26 mouse cellular contexts compared by ENCODE assay signal in genomic region chr11:46904281-46904680, GRCm38 (mm10).
DNase-seq lines count a peak whose midpoint lies in the region; TF ChIP-seq lines count a peak whose summit lies in the region.
"Had no signal": no experiment of that assay in that cellular context is flagged by ENCODE, and none has a peak within 500 bp of the region (broad histone marks: within the 10 kb centered on the region; RNA-seq: fewer than 3 reads in every experiment).

No protein-coding gene starts in this region.

- in situ Hi-C loops in ES-E14 (cut with MboI; ENCODE audit: low sequenced_read_pairs in 2 of 2, unreplicated experiment in 2 of 2) = no loop called here

- H3K79me2 ChIP-seq in liver, adult 2 months (ENCODE audit: control insufficient read depth, insufficient read depth, low read length) = no peaks in the 10 kb centered on the region

- H3K27ac ChIP-seq in liver, adult 2 months (replicated peaks; ENCODE audit: insufficient read depth, low read depth, low read length) = no peak overlapping the region
- H3K27ac ChIP-seq in ES-E14 (ENCODE audit: insufficient read depth, low read depth, low read length, poor library complexity, severe bottlenecking) = no peak overlapping the region
- H3K27ac ChIP-seq: embryonic facial prominence, embryonic 10.5 days; embryonic facial prominence, embryonic 15.5 days; forebrain, embryonic 12.5 days; hindbrain, embryonic 13.5 days; limb, embryonic 10.5 days; limb, embryonic 15.5 days; neural tube, embryonic 12.5 days had no signal

- WGBS in liver, adult 2 months = 78% methylated on average over 1 of the region's 1 CpGs

- no peak overlapping the region for H3K9ac ChIP-seq in liver, adult 2 months (ENCODE audit: low read depth, low read length)
- H3K9ac ChIP-seq in ES-E14 (ENCODE audit: insufficient read depth, low read depth, low read length, poor library complexity, severe bottlenecking) = no peak overlapping the region
- H3K9ac ChIP-seq: embryonic facial prominence, embryonic 15.5 days; forebrain, embryonic 12.5 days; forebrain, postnatal 0 days; hindbrain, embryonic 13.5 days; limb, embryonic 15.5 days; neural tube, embryonic 12.5 days had no signal

- DNase-seq in liver, adult 2 months (ENCODE audit: extremely low read depth, low read depth, low spot score) = peak; percentile 1
- DNase-seq in liver = no peak
- DNase-seq in 416B (ENCODE audit: low read depth) = peak; percentile 22
- peak; percentile 58 for DNase-seq in ES-E14 (ENCODE audit: low read depth, low spot score)
- DNase-seq in WW6 (ENCODE audit: low read depth, low spot score) = peak; percentile 18
- no peak for DNase-seq in lung, adult 18-20 months
- no peak for DNase-seq in cerebellum, adult 18-20 months
- no peak for DNase-seq in gastrocnemius, postnatal 10 days
- DNase-seq: adrenal gland, adult 8-10 months; B cell, adult 2 months; cerebellum, adult 8-10 months; cerebellum, postnatal 25 days; forebrain, postnatal 0 days; heart, adult 11 months; heart, postnatal 36 days; kidney, postnatal 14 days; layer of hippocampus, adult 9-11 months; lung, postnatal 10 days had no signal

- H3K9me3 ChIP-seq in ES-E14 (ENCODE audit: control insufficient read depth, insufficient read depth, low read depth, low read length) = no peaks in the 10 kb centered on the region
- H3K9me3 ChIP-seq: embryonic facial prominence, embryonic 10.5 days; embryonic facial prominence, embryonic 15.5 days; forebrain, embryonic 12.5 days; hindbrain, embryonic 13.5 days; limb, embryonic 10.5 days; limb, embryonic 15.5 days; neural tube, embryonic 12.5 days had no signal

- no peaks in the 10 kb centered on the region for H3K4me1 ChIP-seq in liver, adult 2 months (ENCODE audit: control insufficient read depth, insufficient read depth, low read length)
- no peaks in the 10 kb centered on the region for H3K4me1 ChIP-seq in ES-E14 (ENCODE audit: control insufficient read depth in 2 of 2, insufficient read depth in 2 of 2, low read length in 2 of 2, poor library complexity in 1 of 2)
- H3K4me1 ChIP-seq: embryonic facial prominence, embryonic 10.5 days; embryonic facial prominence, embryonic 15.5 days; forebrain, embryonic 12.5 days; hindbrain, embryonic 13.5 days; limb, embryonic 10.5 days; limb, embryonic 15.5 days; neural tube, embryonic 12.5 days had no signal

- H3K36me3 ChIP-seq in liver, adult 2 months (ENCODE audit: control insufficient read depth, insufficient read depth, low read length) = no peaks in the 10 kb centered on the region
- no peaks in the 10 kb centered on the region for H3K36me3 ChIP-seq in ES-E14 (ENCODE audit: control insufficient read depth, insufficient read depth, low read length, poor library complexity, severe bottlenecking)
- H3K36me3 ChIP-seq: embryonic facial prominence, embryonic 10.5 days; embryonic facial prominence, embryonic 15.5 days; forebrain, embryonic 12.5 days; hindbrain, embryonic 13.5 days; limb, embryonic 10.5 days; limb, embryonic 15.5 days; neural tube, embryonic 12.5 days had no signal

- H3K4me3 ChIP-seq in liver, adult 2 months (ENCODE audit: insufficient read depth, low read depth, low read length) = no peak overlapping the region
- no peak overlapping the region for H3K4me3 ChIP-seq in ES-E14 (ENCODE audit: insufficient read depth in 1 of 2, low read depth in 1 of 2, low read length in 2 of 2, poor library complexity in 1 of 2, severe bottlenecking in 1 of 2)
- H3K4me3 ChIP-seq: embryonic facial prominence, embryonic 10.5 days; embryonic facial prominence, embryonic 15.5 days; forebrain, embryonic 12.5 days; hindbrain, embryonic 13.5 days; limb, embryonic 10.5 days; limb, embryonic 15.5 days; myocyte; neural tube, embryonic 12.5 days had no signal

- H3K27me3 ChIP-seq in liver, adult 2 months (ENCODE audit: control insufficient read depth, insufficient read depth, low read length) = no peaks in the 10 kb centered on the region
- H3K27me3 ChIP-seq: embryonic facial prominence, embryonic 15.5 days; forebrain, embryonic 12.5 days; hindbrain, embryonic 13.5 days; limb, embryonic 15.5 days; neural tube, embryonic 12.5 days had no signal

- no peak for TF ChIP-seq CTCF in liver, adult 2 months (IDR thresholded peaks at IDR 0.05; ENCODE audit: low read depth, low read length)

- TF ChIP-seq POLR2A in liver, adult 2 months (IDR thresholded peaks at IDR 0.05; ENCODE audit: extremely low read depth, insufficient read depth, low read length) = no peak

TF ChIP-seq in ES-E14, 5 proteins besides CTCF, POLR2A, EP300 and RAD21:
- TF ChIP-seq ZC3H11A (IDR thresholded peaks at IDR 0.05; ENCODE audit: borderline replicate concordance, low read depth, low read length) (no peak), CHD2 (IDR thresholded peaks at IDR 0.05; ENCODE audit: low read depth, low read length) (no peak), MAFK (IDR thresholded peaks at IDR 0.05; ENCODE audit: insufficient read depth, low read depth, low read length) (no peak), HCFC1 (IDR thresholded peaks at IDR 0.05; ENCODE audit: borderline replicate concordance, insufficient read depth, low read length) (no peak), ZNF384 (IDR thresholded peaks at IDR 0.05; ENCODE audit: low read depth, low read length) (no peak)

Comparison
In these comparisons a context has a peak if more than half of its experiments do, and no peak if none do; other contexts are left out.
1. DNase-seq: peak in liver, adult 2 months (single experiment), 416B (single experiment), ES-E14 (single experiment) and WW6 (single experiment); none in liver (single experiment), lung, adult 18-20 months (0 of 2), cerebellum, adult 18-20 months (0 of 2) and gastrocnemius, postnatal 10 days (single experiment).